Mouse (Mus musculus) spleen, adult 2 months (tissue): ENCODE measurements around the gene Ikzf1.

ENCODE experiments used
- CTCF ChIP-seq: fragments of 200-500 bp; IDR thresholded peaks from 2 replicates; pipeline ENCODE4 v1.5.1; 2011; ENCODE audit warnings: mild to moderate bottlenecking, inconsistent platforms; ENCODE audit not compliant: insufficient read depth, insufficient read length, insufficient replicate concordance; ENCODE audit errors: extremely low read depth
- POLR2A ChIP-seq: fragments of 200-500 bp; IDR thresholded peaks from 2 replicates; pipeline ENCODE4 v1.6.1; 2011; ENCODE audit warnings: low read depth, low read length, inconsistent platforms

DNA sequence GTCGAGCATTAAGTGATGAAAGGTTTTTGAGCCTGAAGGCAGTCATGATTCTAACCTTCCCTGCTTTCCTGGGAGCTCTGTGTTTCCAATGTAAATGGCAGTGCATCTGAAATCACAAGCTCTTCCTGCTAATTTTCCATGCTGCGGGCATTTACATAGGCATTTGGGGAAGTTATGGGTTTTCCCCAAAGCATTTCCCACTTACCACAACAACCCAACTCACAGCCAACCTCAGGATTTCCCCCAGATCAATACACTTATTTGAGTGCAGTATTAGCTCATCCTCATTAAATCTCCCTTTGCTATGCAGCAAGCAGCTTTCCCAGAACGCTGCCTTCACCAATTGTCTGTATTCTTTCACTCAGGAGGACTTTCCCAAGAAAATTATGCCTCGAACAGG, 11.8 kb upstream of the Ikzf1 start:
- TF ChIP-seq POLR2A (no peak), CTCF (no peak)
